Mouse (Mus musculus) T-helper 17 cell (primary cell): ENCODE data around the gene Pank2.
"Not testable (repeated sequence)": the region's sequence is repeated elsewhere in the genome, so short reads cannot be mapped to it uniquely, and the experiment has no call there.

Experiments used
- in situ Hi-C, 2 experiments: fragments of 300-600 bp; cut with MboI, MseI; formaldehyde crosslinking; loops; 1 replicate in 1 of 2; 2 replicates in 1 of 2; pipeline ENCODE4 v1.15.1; 2025; ENCODE audit warnings: high pct_unique_total_duplicates in 2 of 2

Gene Pank2

DNA sequence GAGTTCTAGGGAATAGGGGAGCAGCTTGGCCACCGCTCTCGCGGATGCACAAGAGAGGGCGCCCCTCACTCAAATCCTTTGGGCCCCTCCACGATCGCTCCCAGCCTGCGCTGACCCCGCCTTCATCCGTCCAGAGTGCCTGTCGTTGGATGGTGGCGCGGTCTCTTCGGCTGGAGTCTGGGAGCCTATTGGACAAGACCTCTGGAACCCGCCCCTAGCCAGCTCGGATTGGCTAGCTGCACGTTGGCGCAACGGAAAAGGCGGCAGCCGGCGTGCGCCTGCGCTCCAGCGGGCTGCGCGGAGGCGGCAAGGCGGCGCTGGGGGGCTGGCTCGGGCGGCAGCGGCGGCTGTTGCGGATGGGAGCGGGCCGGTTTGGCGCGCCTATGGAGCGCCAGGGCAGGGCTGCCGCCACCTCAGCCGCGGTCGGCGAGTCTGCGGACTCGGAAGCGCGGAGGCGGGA lies at the start of gene Pank2:
Gene Pank2, plus strand, starts transcription at position 283 of the 460 bp plus-strand sequence.
- in situ Hi-C loops: no loop called here

- in situ Hi-C loops: no loop called here
Measured at GRCm38 (mm10) chr2:131213773-131214172, 48.5 kb upstream of the Pank2 start.

- in situ Hi-C loops: no loop called here
Measured at GRCm38 (mm10) chr2:131215941-131216858, 46.1 kb upstream of the Pank2 start.

DNA sequence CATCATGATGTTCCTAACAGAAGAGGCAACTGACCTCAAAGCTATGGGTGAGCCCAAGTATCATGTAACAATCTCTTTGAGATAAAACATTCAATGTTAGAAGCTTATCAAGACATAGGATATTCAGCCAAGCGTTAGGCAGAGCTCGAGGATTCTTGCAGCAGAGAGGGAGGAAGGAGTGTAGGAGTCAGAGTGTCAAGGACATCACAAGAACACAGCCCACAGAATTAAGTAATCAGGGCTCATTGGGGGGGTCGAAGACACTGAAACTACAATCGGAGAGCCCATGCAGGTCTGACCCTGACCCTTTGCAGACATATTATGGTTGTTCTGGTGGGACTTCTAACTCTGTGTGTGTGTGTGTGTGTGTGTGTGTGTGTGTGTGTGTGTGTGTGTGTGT lies 42.3 kb upstream of the Pank2 start:
- in situ Hi-C loops: no loop called here

DNA sequence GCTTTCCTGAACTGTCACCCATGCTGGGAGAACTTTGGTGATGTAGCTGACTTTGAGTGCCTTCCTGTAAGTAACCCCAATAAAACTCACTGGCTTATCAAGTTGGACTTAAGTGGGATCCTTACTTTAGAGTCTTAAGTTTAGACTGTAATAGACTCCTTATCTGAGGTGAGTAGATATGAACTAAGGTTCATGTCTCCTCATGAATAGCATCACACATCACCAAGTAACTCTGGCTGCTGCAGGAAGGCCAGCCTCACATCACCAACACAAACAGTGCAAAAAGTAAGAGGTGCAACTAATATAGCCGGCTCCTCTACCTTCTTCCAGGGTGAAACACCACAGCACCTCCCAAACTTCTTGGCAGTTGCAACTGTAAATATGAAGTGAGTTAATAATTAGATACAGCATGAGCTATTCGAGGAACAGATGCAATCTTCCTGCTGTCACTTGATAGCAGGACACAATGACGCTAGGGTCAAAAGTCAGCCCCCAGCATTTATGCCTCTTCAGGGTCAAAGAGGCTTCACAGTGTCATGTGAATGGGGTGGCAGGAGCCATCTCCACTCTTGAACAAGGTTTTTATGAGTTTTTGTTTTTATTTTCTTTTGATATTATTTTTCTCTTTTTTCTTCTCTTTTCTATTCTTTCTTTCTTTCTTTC lies 40.3 kb upstream of the Pank2 start:
- in situ Hi-C loops: no loop called here

- in situ Hi-C loops: no loop called here
Measured at GRCm38 (mm10) chr2:131222562-131222961, 39.7 kb upstream of the Pank2 start.

DNA sequence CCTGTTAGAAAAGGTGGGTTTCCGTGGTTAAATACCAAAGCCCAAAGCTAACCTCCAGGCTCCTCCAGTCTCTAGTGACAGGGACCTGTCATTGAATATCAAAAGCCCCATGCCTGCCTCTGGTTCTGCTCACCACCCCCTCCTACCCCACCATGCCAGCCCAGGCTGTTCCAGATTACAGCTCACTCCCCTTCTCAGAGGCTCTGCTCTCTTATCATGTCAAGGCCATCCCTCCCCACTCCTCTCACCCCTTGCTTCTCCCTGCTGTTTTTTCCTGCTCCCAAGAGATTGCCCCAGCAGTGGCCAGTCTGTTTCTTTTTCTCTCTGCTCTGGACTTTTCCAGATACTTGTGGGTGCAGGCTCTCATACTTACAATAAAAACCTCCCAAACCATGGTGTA lies 38.7 kb upstream of the Pank2 start:
- in situ Hi-C loops: no loop called here

DNA sequence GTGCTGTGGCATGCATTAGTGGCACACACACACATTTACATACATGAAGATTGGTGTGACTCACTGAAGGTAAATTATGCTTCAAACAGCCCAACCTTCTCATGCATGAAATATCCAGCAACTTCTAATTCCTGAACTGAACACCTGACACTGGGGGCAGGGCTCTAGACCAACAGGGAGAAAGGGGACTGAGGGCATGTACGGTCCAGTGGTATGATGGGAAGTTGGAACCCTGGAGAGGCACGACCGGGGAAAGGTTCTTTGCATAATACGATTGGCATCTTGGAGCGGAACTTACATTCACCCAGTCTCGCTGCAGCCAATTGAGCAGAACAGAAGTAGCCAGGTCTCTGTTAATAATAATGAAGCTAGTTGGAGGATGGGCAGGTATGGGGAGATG lies 37.1 kb upstream of the Pank2 start:
- in situ Hi-C loops: no loop called here

DNA sequence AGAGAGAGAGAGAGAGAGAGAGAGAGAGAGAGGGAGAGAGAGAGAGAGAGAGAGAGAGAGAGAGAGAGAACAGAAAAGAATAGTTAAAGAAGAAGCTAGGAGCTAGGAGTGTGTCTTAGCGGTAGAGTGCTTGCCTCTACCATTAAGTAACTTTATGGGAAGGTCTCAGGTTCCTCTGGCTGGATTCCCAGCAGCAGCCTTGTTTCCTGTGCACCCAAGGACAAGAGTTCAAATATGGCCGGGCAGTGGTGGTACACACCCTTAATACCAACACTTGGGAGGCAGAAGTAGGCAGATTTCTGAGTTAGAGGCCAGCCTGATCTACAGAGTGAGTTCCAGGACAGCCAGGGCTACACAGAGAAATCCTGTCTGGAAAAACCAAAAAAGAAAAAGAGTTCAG lies 35.6 kb upstream of the Pank2 start:
- in situ Hi-C loops: not testable (repeated sequence)

- in situ Hi-C loops: no loop called here
Measured at GRCm38 (mm10) chr2:131227243-131227642, 35.1 kb upstream of the Pank2 start.

DNA sequence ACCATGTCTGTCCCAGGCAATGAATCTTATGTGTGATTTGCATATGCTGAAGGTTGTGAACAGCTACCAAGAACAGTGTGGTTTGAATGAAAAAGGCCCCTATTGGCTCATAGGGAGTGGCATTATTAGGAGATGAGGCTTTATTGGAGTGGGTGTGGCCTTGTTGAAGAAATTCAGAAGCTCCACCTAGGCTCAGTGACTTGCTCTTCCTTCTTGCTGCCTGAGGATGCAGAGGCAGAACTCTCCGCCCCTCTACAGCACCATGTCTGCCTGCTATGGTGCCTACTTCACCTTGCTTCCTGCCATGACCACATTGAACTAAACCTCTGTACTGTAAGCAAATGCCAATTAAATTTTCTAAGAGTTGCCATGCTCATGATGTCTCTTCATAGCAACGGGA lies 29.7 kb upstream of the Pank2 start:
- in situ Hi-C loops: no loop called here

DNA sequence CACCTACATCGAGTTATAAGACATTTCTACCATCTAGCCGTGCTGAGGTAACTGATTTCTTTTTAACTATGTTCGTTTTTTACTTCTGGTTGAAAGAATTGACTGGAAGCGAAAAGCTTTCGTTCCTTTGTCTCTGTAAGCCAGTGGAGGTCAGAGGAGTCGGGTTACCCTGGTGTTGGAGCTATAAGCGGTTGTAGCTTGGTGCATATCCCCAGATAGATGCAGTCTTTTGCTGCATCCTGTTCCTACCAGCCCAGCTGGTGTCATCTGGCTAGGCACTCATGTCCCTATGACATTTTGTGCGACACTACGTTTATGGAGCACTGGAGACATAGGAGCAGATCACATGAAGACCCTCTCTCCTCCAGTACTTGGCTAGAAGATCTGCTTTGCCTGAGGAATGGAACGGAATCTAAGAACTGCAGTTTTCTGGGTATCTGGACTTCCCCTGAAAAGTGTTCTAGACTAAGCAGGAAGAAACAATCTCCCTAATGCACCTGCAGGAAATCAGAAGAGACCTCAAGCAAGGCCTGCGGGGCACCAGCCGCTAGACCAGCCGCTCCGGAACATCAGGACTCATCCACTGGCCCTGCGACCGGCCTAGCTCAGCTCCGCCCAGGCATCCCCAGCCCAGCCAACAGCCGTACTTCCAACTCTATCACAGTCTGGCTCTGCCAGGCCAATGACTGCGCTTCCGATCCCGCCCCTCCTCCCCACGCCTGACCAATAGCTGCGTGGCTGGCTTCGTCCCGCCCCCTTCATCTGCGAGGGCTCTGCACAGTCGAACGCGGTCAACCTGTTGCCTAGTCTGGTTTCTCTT lies 28.8 kb upstream of the Pank2 start, which contains the start of gene Mavs:
Gene Mavs, plus strand, starts transcription at position 757 of the 820 bp plus-strand sequence.
- in situ Hi-C loops: no loop called here

- in situ Hi-C loops: no loop called here
Measured at GRCm38 (mm10) chr2:131234127-131234650, 28.1 kb upstream of the Pank2 start.

DNA sequence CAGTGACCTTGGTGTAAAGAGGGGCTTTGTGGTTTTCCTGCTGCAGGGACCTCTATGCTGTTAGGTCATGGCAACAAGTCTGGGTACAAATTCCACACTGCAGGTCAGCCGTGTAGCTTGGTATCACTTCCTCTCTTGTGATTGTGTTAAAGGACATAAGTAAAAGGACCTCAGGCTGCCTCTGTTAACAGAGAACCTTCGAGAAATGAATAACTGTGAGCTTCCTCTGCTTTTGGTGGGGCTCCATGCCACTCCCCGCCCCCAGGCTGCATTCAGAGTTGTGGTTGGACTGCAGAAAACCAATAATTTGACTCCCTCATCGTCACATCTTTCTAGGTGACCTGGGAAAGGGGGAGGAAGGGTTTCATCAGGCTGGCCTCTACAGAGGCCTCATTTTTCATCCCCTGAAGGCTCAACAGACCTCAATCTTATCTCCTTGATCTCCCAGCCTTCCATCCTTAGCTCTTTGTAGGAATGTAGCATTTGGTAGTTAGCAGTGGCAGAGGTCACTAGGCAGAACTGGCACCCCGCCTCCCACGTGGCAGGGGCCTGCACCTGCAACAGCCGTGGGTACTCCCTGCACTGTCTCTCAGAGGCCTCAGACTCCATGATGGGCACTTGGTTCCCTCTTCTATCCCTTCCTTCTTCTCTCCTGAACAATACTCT lies 27.2 kb upstream of the Pank2 start:
- in situ Hi-C loops: loop anchor here in 1 of 2 experiments (5.0 kb wide), 1 partner anchor 548 kb away; no protein-coding TSS in a partner anchor

- in situ Hi-C loops: no loop called here
Measured at GRCm38 (mm10) chr2:131242180-131242579, 20.1 kb upstream of the Pank2 start.

GRCm38 (mm10) chr2:131242929-131243328 lies 19.4 kb upstream of the Pank2 start:
- in situ Hi-C loops: no loop called here

DNA sequence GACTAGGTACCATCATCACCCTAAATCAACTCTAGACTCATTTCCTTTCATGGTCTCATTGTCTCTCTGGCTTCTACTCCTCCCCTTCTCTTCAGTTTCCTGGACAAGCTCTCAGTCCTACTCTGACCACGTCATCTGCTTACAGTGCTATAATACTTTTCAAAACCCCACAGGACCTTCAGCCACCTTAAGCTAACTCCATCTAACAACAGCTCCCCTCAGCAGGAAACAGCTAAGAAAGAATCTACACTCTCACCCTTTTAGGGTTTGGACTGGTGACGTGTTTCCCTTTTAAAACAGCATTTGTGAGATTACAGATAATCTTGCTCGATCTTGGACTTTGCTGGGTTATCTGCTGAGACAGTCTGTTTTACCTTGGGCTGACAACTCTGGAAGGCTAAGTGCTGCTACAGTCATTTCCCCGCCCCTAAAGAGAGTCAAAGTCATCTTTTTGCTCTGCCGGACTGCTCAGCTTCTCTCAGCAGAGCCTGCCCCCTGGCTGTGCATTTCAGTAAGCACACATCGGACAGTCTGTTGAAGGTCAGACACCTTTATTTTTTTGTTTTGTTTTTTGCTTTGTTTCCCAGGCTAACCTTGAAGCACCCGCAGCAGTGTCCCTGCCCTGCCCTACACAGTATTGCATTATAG lies 8.5 kb upstream of the Pank2 start:
- in situ Hi-C loops: loop anchor here in 1 of 2 experiments (5.0 kb wide), 2 partner anchors 47 to 162 kb away; partner anchors contain the start of gene Ap5s1

DNA sequence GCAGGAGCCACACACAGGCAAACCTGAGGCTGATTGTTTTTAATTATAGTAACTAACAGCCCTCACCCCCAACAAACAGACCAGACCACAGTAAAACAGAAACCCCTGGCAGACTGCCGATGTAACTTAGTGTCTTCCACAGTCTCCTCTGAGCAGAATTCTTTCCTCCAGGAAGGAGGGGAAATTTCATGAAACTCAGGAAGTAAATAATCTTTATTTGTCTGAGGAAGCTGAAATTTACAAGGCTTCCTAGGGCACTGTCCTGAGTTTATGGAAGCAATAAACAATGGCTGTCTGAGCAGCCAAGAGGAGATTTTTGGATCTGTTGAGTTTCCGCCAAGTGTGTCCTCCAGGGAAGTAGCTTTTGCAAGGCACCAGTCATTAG lies 8.0 kb upstream of the Pank2 start:
- in situ Hi-C loops: loop anchor here in 1 of 2 experiments (5.0 kb wide), 2 partner anchors 47 to 162 kb away; partner anchors contain the start of gene Ap5s1

- in situ Hi-C loops: no loop called here
Measured at GRCm38 (mm10) chr2:131255738-131256137, 6.6 kb upstream of the Pank2 start.

GRCm38 (mm10) chr2:131258693-131259092 lies 3.6 kb upstream of the Pank2 start:
- in situ Hi-C loops: no loop called here
